Mouse (Mus musculus) kidney, postnatal 25 days (tissue): ENCODE measurements around the gene Mb.

ENCODE experiments used
- DNase-seq, 2 experiments: peaks; one replicate each; pipeline ENCODE4 v3.0.0; 2021; ENCODE audit warnings: mixed read lengths in 2 of 2

Mb gene

GRCm38 (mm10) chr15:76973855-76974651 lies 76.4 kb downstream of the Mb start:
- peak; percentile 86 to 96 for DNase-seq

GRCm38 (mm10) chr15:76973272-76973854 lies 77.1 kb downstream of the Mb start:
- no peak for DNase-seq

- DNase-seq: no peak
These were observed 77.8 kb downstream of the Mb start for GRCm38 (mm10) chr15:76972661-76973060.
